Mouse (Mus musculus) macrophage (primary cell): ENCODE measurements around the gene Vmn2r70. TPM values are rescaled to one million over a fixed set of nuclear protein-coding genes. Genes with fewer than 3 reads are reported as not detected.

Experiments
- H3K27ac ChIP-seq: fragments of 350-480 bp; formaldehyde crosslinking; 2 replicates; pipeline ENCODE4 v1.9.0; 2021
- H3K36me3 ChIP-seq: fragments of 350-480 bp; formaldehyde crosslinking; 2 replicates; pipeline ENCODE4 v1.9.0; 2021; ENCODE audit errors: inconsistent target
- H3K4me3 ChIP-seq: fragments of 350-480 bp; formaldehyde crosslinking; 2 replicates; pipeline ENCODE4 v1.9.0; 2021; ENCODE audit errors: inconsistent target
- H3K79me2 ChIP-seq: fragments of 350-480 bp; formaldehyde crosslinking; 2 replicates; pipeline ENCODE4 v1.9.0; 2021; ENCODE audit errors: inconsistent target
- WGBS: methylation state at CpG from one replicate; pipeline ENCODE4 v1.1.7; 2026; ENCODE audit warnings: inconsistent platforms; ENCODE audit not compliant: missing documents; 5-methylcytosine and 5-hydroxymethylcytosine counted together
- polyA plus RNA-seq: library from polyadenylated mRNA; stranded (reverse); fragments of 250-400 nt; gene quantifications from 3 replicates; pipeline ENCODE4 v1.2.4, GENCODE M21; 2018; ENCODE audit warnings: inconsistent platforms
- total RNA-seq, 78 experiments: library from RNA; depleted of rRNA; stranded (reverse); fragments of 250-400 nt; gene quantifications; 1 replicate in 9 of 78; 2 replicates in 24 of 78; 3 replicates in 43 of 78; 4 replicates in 2 of 78; pipeline ENCODE4 v1.2.4; 2018; ENCODE audit warnings: inconsistent platforms in 56 of 78

The Vmn2r70 gene
- total RNA-seq (2018; cell fraction: chromatin; rRNA removed), result not detected
- total RNA-seq (2018; cell fraction: cytosol; rRNA removed), result not detected
- total RNA-seq (2018; cell fraction: nucleus; rRNA removed), result not detected
- polyA plus RNA-seq, result not detected in 3 replicates

DNA sequence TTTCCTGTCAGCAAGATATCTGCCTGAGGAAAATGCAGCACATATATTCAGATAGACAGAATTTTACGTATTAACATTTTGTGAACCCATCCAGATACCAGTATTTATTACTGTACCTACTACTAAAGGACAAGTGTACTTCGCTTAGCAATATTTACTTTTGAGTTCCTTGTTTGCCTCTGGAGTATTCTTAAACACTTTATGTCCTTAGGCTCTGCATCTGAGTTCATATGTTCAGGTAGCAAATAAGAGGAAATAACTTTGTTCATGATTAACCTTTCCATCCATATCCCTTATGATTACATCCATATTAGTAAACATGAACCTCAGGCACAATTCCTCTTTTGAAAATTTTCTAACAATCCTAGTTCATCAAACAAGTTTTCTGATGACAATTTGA is at the start of gene Vmn2r70:
Vmn2r70 (minus strand) TSS at position 101 of the 400 bp plus-strand sequence.
- no peak within 1 kb of the TSS for H3K4me3 ChIP-seq
- H3K36me3 ChIP-seq, result no peaks in the 10 kb centered on the region
- no peaks in the 10 kb centered on the region for H3K79me2 ChIP-seq
- H3K27ac ChIP-seq, result no peak within 1 kb of the TSS
- WGBS, result 67% methylated on average over 2 of the region's 2 CpGs

DNA sequence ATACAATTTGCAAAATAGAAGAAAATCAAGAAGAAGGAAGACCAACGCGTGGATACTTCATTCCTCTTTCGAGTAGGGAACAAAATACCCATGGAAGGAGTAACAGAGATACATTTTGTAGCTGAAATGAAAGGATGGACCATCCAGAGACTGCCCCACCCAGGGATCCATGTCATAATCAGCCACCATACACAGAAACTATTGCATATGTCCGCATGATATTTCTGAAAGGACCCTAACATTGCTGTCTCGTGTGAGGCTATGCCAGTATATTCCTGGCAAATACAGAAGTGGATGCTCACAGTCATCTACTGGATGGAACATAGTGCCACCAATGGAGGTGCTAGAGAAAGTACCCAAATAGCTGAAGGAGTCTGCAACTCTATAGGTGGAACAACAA is 6.2 kb downstream of the Vmn2r70 start, which contains the start of gene Vmn2r71:
Vmn2r71 (plus strand) TSS at position 301 of the 400 bp plus-strand sequence.
- Histone ChIP-seq H3K4me3 (no peak within 1 kb of the TSS), H3K79me2 (no peaks in the 10 kb centered on the region), H3K36me3 (no peaks in the 10 kb centered on the region), H3K27ac (no peak within 1 kb of the TSS)
- 88% methylated on average over 5 of the region's 5 CpGs for WGBS

DNA sequence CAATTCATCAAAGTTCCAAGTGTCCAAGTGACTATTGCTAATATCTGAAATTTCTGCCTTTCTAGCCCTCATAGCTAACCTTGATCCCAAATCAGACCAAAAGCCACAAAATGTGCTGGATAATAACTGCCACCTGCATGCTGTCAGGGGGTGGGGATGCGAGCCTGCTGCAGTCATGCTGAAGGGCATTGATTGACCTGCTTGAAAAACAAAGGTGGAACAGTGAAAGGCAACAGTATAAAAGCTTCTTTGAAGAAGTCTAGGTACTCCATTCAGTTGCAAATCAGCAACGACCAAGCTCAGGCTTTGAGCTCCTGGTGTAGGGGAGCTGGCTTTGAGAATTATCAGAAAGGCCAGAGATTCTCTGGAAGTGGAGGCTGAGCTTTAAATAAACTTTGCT is 25.9 kb downstream of the Vmn2r70 start:
- no peaks in the 10 kb centered on the region for H3K36me3 ChIP-seq
- no peak overlapping the region for H3K4me3 ChIP-seq
- no peak overlapping the region for H3K27ac ChIP-seq
- WGBS, result 50% methylated on average over 2 of the region's 2 CpGs
- no peaks in the 10 kb centered on the region for H3K79me2 ChIP-seq

DNA sequence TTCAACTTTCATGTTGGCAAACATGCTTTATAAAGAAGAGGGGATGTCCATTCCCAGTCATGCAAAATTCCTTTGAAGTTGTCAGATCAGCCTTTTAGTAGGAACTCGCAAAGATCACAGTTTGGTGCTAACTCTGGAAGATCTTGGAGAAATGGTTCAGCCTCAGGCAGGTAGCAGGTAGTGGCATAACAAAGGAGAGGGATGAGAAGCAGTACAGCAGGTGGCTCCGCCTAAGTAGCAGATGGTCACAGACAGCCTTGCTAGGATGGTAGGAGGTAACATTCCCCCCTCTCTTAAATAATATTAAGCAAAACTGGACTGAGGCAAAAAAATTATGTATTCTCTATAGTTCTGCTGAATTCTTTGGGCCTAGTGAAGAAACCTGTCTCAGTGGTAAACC is 26.9 kb downstream of the Vmn2r70 start:
- 79% methylated on average over 2 of the region's 2 CpGs for WGBS
- H3K79me2 ChIP-seq, result no peaks in the 10 kb centered on the region

More for the DNA sequence above, 26.9 kb downstream of the Vmn2r70 start:
- H3K36me3 ChIP-seq, result no peaks in the 10 kb centered on the region
- no peak overlapping the region for H3K27ac ChIP-seq
- no peak overlapping the region for H3K4me3 ChIP-seq

Other genes with a start within 250 kb of the Vmn2r70 start
- gene Vmn2r69, start 153.3 kb downstream of the Vmn2r70 start, polyA plus RNA-seq, result not detected in 3 replicates
- gene Vmn2r71, start 6.1 kb downstream of the Vmn2r70 start, polyA plus RNA-seq, result not detected in 3 replicates
- gene Vmn2r72, start 185.9 kb upstream of the Vmn2r70 start, polyA plus RNA-seq, result not detected in 3 replicates